ENCODE assay signal across 15 mouse cellular contexts in the genomic region with DNA sequence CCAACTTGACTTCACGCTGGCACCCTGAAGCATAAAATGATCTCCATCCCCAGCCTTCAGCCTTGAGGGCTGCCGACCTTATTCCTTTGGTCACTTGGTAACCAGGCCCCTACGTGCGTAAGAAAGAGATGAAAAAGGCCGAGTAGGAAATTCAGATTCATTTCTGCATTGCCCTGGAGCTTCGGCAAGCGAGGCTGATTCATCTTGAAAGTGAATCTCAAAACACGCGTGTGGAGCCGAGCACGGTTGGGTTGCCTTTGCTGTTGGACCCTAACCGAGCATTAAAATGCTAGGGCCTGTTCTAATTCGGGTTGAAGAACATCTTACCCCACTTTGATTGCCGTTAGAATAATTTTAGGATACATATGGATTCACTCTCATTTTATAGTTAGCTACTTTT.
"Had no signal": no experiment of that assay in that cellular context is flagged by ENCODE, and none has a peak within 500 bp of the region (broad histone marks: within the 10 kb centered on the region; RNA-seq: fewer than 3 reads in every experiment).

No protein-coding gene starts in this region.

- ATAC-seq: hindbrain, embryonic 16.5 days; intestine, embryonic 16.5 days; liver, postnatal 0 days had no signal

- DNase-seq: gastrocnemius, adult 2 months; gastrocnemius, postnatal 10 days; gastrocnemius, postnatal 25 days; heart, postnatal 10 days; heart, postnatal 4 days; kidney, adult 11 months; kidney, adult 2 months; kidney, adult 9 months; kidney, postnatal 14 days; kidney, postnatal 36 days; layer of hippocampus, adult 9-11 months; liver, embryonic 13.5 days; liver, postnatal 0 days had no signal
